Mouse (Mus musculus): Measurements from ENCODE around the gene Mical1. TPM values are rescaled to one million over a fixed set of nuclear protein-coding genes. Genes with fewer than 3 reads are reported as not detected.

Mical1 gene
- 10 to 100 TPM; 18.5 to 19.2 TPM for total RNA-seq (2021)
- long read RNA-seq, experiment 1, partial matches to known transcripts, result 1 of 7 reads
- long read RNA-seq, experiment 1, other reads (novel, unspliced or antisense), result 3 of 7 reads
- long read RNA-seq, experiment 2, partial matches to known transcripts, result 2 of 13 reads
- long read RNA-seq, experiment 2, other reads (novel, unspliced or antisense), result 7 of 13 reads

DNA sequence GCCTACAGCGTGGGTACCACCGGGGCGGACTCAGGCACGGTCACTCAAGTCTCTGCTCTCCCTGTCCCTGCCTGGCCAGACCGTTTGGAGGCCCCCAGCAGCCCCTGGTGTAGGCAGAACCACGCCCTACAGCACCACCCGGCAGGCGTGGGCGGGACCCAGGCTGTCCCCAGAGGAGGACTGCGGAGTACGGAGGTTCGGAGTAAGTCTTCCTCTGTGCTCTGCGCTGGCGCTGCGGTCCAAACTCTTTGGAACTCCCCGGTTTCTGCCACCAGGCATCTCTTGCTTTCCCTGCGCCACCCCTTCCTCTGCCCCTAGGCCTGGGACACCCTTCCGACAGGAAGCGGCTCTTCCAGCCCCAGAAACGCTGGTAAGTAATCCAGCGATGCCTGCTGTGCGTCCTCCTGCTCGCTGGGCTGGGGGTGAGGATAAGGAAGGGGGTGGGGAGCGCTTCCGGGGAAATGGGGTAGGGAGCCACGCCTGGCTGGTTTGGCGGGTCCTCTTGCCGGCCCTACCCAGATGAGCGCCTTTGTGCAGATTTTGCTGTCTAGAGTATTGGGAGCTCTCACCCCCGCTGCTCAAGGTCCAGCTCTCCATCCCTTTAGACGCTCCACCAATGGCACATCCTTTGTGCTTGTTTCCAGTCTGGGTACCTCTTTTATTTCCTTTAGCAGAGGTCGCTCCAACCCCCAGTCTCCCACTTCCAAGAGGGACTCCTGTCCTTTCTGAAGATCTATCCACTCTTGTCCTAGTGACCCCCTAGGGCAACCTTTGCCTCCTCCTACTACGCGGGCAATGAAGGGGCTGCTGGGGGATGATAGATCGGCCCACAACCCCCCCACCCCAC, at the start of gene Mical1:
TSS of gene Mical1 (plus strand) at position 144 of the 847 bp plus-strand sequence.
- Histone ChIP-seq H3K4me3 (peak within 1 kb of the TSS; percentile 62), H3K27ac (peak within 1 kb of the TSS; percentile 81)
- no peak; the same call in 1 of the 2 replicates for TF ChIP-seq CTCF (conservative IDR thresholded peaks at IDR 0.05)
- peak in 1 of 2 experiments; percentile 28 for DNase-seq (ENCODE audit: low spot score in 2 of 2)

DNA sequence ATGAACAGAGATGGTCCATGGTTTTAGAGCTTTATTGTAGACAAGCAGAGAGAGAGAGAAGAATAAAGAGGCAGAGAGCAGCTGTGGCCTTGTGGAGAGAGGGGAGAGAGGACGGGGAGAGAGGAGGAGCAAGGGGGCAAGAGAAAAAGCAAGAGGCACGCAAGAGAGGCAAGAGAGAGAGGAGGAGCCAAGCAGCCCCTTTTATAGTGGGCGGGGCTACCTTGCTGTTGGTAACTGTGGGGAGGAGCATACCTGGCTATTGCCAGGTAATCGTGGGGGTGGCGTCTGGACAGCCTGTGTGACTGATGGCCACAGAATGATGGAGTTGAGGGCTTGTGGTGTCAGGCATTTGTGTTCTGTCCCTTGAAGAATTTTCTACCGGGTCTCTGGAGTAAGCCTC, 49.7 kb upstream of the Mical1 start:
- H3K4me3 ChIP-seq, result no peak overlapping the region
- no peak for DNase-seq (ENCODE audit: low spot score in 2 of 2)
- no peak for TF ChIP-seq CTCF (conservative IDR thresholded peaks at IDR 0.05)
- H3K27ac ChIP-seq, result no peak overlapping the region

DNA sequence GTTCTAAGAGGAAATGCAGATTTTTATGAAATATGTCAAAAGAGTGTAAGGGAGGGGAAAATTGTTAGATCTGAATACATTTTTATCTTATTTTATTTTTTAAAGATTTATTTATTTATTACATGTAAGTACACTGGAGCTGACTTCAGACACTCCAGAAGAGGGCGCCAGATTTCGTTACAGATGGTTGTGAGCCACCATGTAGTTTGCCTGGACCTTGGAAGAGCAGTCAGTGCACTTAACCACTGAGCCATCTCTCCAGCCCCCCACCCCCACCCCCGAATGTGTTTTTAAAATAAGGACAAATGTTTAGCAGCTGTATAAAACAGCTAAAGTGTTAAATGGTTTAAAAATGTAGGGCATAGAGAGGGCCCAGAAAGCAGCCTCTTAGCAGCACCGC, 41.5 kb upstream of the Mical1 start:
- Histone ChIP-seq H3K4me3 (no peak overlapping the region), H3K27ac (no peak overlapping the region)
- peak; percentile 39 to 44 for DNase-seq (ENCODE audit: low spot score in 2 of 2)
- TF ChIP-seq CTCF (conservative IDR thresholded peaks at IDR 0.05), result peak; percentile 85

DNA sequence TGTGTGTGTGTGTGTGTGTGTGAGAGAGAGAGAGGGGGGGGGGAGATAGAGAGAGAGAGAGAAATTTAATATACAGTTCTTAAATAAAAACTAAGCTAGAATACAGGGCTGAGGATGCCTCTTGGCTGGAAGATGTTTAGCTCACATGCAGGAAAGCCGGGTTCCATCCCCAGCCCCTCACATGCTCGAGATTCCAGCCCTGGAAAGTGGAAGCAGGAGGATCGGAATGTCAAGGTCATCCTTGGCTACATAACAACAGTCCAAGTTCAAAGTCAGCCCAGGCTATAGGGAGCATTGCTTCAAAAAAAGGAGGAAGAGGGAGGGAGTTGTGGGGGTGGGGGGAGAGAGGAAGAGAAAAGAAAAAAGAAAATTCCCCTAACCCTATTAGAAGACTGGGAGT, 41.0 kb upstream of the Mical1 start:
- Histone ChIP-seq H3K27ac (no peak overlapping the region), H3K4me3 (no peak overlapping the region)
- no peak for DNase-seq (ENCODE audit: low spot score in 2 of 2)
- no peak for TF ChIP-seq CTCF (conservative IDR thresholded peaks at IDR 0.05)

DNA sequence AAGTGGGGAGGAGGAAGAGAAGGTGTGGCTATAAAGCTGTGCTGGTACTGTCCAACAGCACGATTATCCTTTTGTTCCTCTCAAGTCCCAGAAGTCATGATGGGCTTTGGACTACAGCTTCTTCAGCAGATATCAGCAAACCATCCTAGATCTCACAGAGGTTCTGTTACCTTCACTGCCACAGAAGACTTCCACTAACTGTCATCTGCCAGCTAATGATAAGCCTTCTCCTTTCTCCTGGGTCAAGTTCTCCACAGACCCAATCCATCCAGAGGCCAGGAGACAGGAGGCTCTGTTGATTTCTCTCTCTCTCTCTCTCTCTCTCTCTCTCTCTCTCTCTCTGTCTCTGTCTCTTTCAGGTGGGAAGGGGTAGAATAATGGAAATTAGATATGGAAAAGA, 27.9 kb upstream of the Mical1 start:
- Histone ChIP-seq H3K4me3 (no peak overlapping the region), H3K27ac (no peak overlapping the region)
- DNase-seq (ENCODE audit: low spot score in 2 of 2), result no peak
- no peak for TF ChIP-seq CTCF (conservative IDR thresholded peaks at IDR 0.05)

DNA sequence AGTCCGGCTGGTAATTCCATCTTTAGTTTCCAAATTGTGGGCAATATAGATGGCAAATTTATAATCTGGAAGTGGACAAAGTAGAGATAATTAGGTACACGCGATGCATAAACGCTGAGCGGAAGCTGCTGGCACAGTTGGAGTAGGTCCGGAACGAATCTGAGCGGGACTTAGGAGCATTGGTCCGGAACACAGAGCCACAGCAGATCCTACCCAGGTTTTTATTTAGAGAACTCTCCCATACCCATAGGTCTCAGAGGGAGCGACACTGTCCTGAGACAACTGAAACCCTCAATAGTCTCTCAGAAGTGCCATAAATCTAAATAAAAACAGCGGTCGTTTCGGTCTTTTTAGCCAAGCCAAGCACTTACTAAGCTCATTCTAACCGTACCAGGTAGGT, 26.4 kb upstream of the Mical1 start:
- H3K27ac ChIP-seq, result peak overlapping the region; percentile 93
- H3K4me3 ChIP-seq, result peak overlapping the region; percentile 84
- TF ChIP-seq CTCF (conservative IDR thresholded peaks at IDR 0.05), result no peak
- peak; percentile 21 to 30 for DNase-seq (ENCODE audit: low spot score in 2 of 2)

DNA sequence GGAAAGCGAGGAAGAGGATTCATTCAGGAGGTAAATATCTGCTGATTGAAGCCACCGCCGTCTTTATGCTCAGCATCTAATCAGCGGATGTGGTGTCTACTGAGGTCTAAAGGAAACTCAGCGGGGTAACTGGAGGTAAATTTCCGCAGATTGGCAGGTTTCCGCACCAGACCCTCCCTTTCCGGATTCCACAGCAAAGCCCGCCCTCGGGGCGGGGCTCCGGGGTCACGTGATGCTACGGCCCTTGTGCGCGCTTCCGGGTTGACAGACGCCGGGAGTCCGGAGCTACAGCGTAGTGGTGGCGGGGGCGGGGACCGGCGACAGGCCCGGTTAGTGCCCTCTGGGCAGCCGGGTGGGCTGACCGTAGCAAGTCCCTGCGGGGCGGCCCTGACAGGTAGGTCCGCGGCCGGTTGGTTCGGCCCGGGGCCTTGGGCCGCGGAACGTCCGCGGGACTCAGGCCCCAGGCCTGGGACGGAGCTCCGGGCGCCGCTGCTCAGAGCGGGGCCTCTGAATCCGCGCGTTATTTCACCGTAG, 25.9 kb upstream of the Mical1 start, which contains the start of gene Zbtb24:
TSS of gene Zbtb24 (plus strand) at position 247 of the 534 bp plus-strand sequence.
- peak; percentile 94 to 95 for DNase-seq (ENCODE audit: low spot score in 2 of 2)
- no peak for TF ChIP-seq CTCF (conservative IDR thresholded peaks at IDR 0.05)
- peak within 1 kb of the TSS; percentile 84 for H3K4me3 ChIP-seq
- H3K27ac ChIP-seq, result peak within 1 kb of the TSS; percentile 93

DNA sequence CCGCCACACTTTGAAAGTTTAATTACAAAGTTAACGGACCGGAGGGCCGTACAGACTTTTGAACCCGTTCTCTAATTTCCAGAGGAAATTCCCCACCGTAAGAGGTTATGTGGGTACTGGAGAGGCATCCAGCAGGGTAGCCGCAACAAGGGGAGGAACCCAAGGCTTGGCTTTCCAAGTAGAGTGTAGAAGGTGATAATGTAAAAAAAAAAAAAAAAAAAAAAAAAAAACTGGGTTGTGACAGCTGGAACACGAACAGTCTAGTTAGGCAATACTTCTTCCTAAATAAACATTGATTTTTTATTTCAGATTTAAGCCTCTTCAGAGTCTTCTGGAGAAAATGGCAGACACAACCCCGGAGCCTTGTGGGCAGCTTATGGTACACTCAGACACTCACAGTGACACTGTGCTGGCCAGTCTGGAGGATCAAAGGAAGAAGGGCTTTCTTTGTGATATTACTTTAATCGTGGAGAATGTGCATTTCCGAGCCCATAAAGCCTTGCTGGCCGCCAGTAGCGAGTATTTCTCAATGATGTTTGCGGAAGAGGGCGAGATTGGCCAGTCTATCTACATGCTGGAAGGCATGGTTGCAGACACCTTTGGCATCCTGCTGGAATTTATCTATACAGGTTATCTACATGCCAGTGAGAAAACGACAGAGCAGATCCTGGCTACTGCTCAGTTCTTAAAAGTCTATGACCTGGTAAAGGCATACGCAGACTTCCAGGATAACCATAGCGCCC, 25.2 kb upstream of the Mical1 start:
- no peak for TF ChIP-seq CTCF (conservative IDR thresholded peaks at IDR 0.05)
- Histone ChIP-seq H3K4me3 (peak overlapping the region; percentile 84), H3K27ac (peak overlapping the region; percentile 93)
- DNase-seq (ENCODE audit: low spot score in 2 of 2), result no peak

DNA sequence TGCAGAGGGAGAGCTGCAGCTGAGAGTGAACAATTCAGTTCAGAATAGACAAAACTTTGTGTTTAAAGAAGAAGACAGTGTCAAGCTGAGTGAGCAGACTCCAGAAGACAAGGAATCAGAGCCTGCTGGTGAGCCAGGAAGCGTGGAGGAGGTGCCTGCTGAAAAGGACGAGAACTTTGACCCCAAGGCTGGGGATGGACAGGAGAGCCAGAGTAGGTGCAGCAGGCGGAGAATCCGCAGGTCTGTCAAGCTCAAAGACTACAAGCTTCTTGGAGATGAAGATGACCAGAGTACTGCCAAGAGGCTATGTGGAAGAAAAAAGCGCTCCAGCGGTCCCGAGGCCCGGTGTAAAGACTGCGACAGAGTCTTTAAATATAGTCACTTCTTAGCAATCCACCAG, 24.5 kb upstream of the Mical1 start:
- TF ChIP-seq CTCF (conservative IDR thresholded peaks at IDR 0.05), result no peak
- H3K4me3 ChIP-seq, result no peak overlapping the region
- no peak overlapping the region for H3K27ac ChIP-seq
- no peak for DNase-seq (ENCODE audit: low spot score in 2 of 2)

DNA sequence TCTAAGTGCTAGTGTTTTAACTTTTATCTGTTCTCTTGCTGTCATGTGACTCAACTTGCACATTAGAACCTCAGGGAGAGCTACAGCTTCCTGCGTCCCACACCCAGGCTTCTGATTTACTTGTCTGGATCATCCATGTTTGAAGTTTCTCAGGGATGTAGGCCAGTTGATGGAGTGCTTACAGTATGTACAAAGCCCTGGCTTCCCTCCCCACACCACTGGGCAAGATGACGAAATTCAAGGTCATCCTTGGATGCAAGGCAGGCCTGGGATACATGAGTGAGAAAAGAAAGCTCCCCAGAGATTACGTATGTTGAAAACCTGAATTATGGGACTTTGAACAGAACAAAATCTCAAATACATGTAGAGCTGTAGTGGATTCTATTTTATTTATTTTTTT, 23.3 kb upstream of the Mical1 start:
- no peak for DNase-seq (ENCODE audit: low spot score in 2 of 2)
- TF ChIP-seq CTCF (conservative IDR thresholded peaks at IDR 0.05), result no peak
- Histone ChIP-seq H3K4me3 (no peak overlapping the region), H3K27ac (no peak overlapping the region)

DNA sequence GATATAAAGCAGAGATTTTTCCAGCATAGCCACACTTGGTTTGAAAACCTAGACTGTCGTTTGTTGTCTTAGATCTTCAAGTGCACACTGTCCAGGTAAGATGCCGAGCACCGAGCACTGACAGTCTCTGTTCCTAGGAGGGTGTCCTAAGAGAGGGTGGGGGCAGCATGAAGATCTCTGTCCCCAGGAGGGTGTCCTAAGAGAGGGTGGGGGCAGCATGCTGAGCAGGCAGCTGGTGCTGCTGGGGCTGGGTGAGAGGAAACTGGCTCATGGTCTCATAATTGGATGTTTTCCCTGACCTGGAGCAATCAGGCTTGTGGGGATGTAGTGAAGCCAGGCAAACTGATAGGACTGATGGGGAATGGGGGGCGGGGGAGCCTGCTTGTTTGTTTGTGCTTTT, 16.1 kb upstream of the Mical1 start:
- TF ChIP-seq CTCF (conservative IDR thresholded peaks at IDR 0.05), result no peak
- DNase-seq (ENCODE audit: low spot score in 2 of 2), result no peak
- Histone ChIP-seq H3K27ac (no peak overlapping the region), H3K4me3 (no peak overlapping the region)

DNA sequence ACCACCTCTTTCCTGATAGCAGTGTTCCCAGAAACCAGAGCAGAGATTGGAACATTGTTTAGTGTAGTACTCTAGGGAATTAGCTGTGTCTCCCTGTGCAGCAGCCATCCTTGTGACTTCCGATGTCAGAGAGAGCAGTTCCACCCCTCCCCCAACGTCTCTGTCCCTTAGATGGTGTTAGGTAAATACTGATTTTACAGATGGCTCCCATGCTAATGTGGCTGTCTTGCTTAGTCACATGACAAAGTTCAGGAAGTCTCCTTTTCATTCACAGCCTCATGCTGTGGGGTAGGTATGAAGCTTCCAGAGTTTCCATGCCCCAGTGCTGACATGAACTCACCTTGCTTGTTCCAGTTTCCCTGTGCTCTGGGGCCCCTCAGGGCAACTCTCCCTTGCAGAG, 15.6 kb upstream of the Mical1 start:
- Histone ChIP-seq H3K27ac (no peak overlapping the region), H3K4me3 (no peak overlapping the region)
- no peak for TF ChIP-seq CTCF (conservative IDR thresholded peaks at IDR 0.05)
- no peak for DNase-seq (ENCODE audit: low spot score in 2 of 2)

Data from layer of hippocampus, adult 2 months (tissue).